Mouse (Mus musculus) liver, embryonic 11.5 days (tissue): ENCODE measurements around the gene Tead2. TPM values are rescaled to one million over a fixed set of nuclear protein-coding genes. Genes with fewer than 3 reads are reported as not detected.

Experiments
- ATAC-seq: fragments of 200-750 bp; cut with Nextera tagmentation; replicated peaks from 2 replicates; pipeline ENCODE4 v1.8.0; 2017; ENCODE audit warnings: moderate number of reproducible peaks, mild to moderate bottlenecking, moderate TSS enrichment, moderate library complexity; ENCODE audit not compliant: low FRiP score
- DNase-seq: peaks from one replicate; pipeline ENCODE4 v3.0.0-alpha.2; 2017; ENCODE audit warnings: low spot score
- H3K27ac ChIP-seq: fragments of 300-500 bp; sonication (generic); 2 replicates; pipeline ENCODE4 v1.5.1; 2014; ENCODE audit warnings: mild to moderate bottlenecking, low read depth, low read length, control low read depth
- H3K27me3 ChIP-seq: fragments of 300-500 bp; sonication (generic); replicated peaks from 2 replicates; pipeline ENCODE4 v1.6.1; 2014; ENCODE audit warnings: low read length, mixed read lengths; ENCODE audit not compliant: control insufficient read depth, insufficient read depth
- H3K36me3 ChIP-seq: fragments of 300-500 bp; sonication (generic); 2 replicates; pipeline ENCODE4 v1.6.1; 2014; ENCODE audit warnings: mild to moderate bottlenecking, low read length, moderate library complexity, mixed read lengths; ENCODE audit not compliant: control insufficient read depth, insufficient read depth
- H3K4me1 ChIP-seq: fragments of 300-500 bp; sonication (generic); replicated peaks from 2 replicates; pipeline ENCODE4 v1.6.1; 2014; ENCODE audit warnings: low read length, mixed read lengths; ENCODE audit not compliant: control insufficient read depth, insufficient read depth
- H3K4me2 ChIP-seq: fragments of 300-500 bp; sonication (generic); 2 replicates; pipeline ENCODE4 v1.6.1; 2014; ENCODE audit warnings: mild to moderate bottlenecking, control low read depth, moderate library complexity
- H3K4me3 ChIP-seq: fragments of 300-500 bp; sonication (generic); 2 replicates; pipeline ENCODE4 v1.5.1; 2014; ENCODE audit warnings: low read depth, low read length, control low read depth
- H3K9ac ChIP-seq: fragments of 300-500 bp; sonication (generic); 2 replicates; pipeline ENCODE4 v1.6.1; 2014; ENCODE audit warnings: low read depth, low read length, control low read depth
- H3K9me3 ChIP-seq: fragments of 300-500 bp; sonication (generic); 2 replicates; pipeline ENCODE4 v1.6.1; 2016; ENCODE audit warnings: low read length, inconsistent platforms, mixed read lengths; ENCODE audit not compliant: control insufficient read depth
- WGBS: fragments of 180-500 bp; shearing (Covaris S2); extraction: QIAGEN DNeasy Blood & Tissue Kit; methylation state at CpG from one replicate; pipeline ENCODE4 v1.1.7; 2014; 5-methylcytosine and 5-hydroxymethylcytosine counted together
- polyA plus RNA-seq: library from polyadenylated mRNA; unstranded; fragments of >200 nt; fragmentation: Nextera tagmentation; extraction: Ambion mirVana; gene quantifications from 2 replicates; pipeline ENCODE4 v1.2.1, GENCODE M21; 2014

Tead2 gene
- polyA plus RNA-seq, 1 experiment from 2014 or later: 75.9 TPM

GRCm38 (mm10) chr7:45193871-45194785 is 21.4 kb upstream of the Tead2 start:
- ATAC-seq (no peak), DNase-seq (no peak)
- H3K4me2 ChIP-seq: no peak overlapping the region
- no peaks in the 10 kb centered on the region for H3K36me3 ChIP-seq
- no peaks in the 10 kb centered on the region for H3K4me1 ChIP-seq
- no peak overlapping the region for H3K4me3 ChIP-seq
- H3K27ac ChIP-seq: no peak overlapping the region
- WGBS: 67% methylated on average over 17 of the region's 17 CpGs
- H3K9me3 ChIP-seq: no peaks in the 10 kb centered on the region
- H3K27me3 ChIP-seq: peaks cover 47% of the 10 kb centered on the region
- H3K9ac ChIP-seq: no peak overlapping the region

GRCm38 (mm10) chr7:45195341-45196175 is 20.0 kb upstream of the Tead2 start:
- H3K27ac ChIP-seq: no peak overlapping the region
- no peak overlapping the region for H3K4me2 ChIP-seq
- 60% methylated on average over 13 of the region's 13 CpGs for WGBS
- DNase-seq (no peak), ATAC-seq (no peak)
- H3K36me3 ChIP-seq: no peaks in the 10 kb centered on the region
- no peaks in the 10 kb centered on the region for H3K4me1 ChIP-seq
- peaks cover 40% of the 10 kb centered on the region for H3K27me3 ChIP-seq
- H3K9me3 ChIP-seq: no peaks in the 10 kb centered on the region
- no peak overlapping the region for H3K4me3 ChIP-seq
- H3K9ac ChIP-seq: no peak overlapping the region

DNA sequence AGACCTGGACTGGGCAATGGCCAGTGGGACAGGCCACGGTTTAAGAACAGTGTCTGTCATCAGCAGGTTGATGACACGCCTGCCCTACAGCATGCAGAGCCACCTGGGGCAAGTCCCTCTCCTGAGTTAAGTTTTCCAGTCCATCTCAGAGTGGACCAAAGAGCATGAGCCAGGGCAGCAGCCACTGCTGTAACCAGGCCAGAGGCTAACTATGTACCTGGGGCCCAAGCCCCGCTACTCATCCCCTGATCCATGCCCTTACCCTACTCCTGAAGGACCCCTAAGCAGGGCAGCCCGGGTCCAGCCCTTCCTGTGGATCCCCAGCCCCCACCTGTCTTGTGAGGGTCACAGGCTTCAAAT is 19.4 kb upstream of the Tead2 start:
- no peak overlapping the region for H3K4me3 ChIP-seq
- H3K4me1 ChIP-seq: no peaks in the 10 kb centered on the region; the same call in 1 of the 2 replicates
- no peaks in the 10 kb centered on the region for H3K9me3 ChIP-seq
- DNase-seq: no peak
- no peak overlapping the region for H3K9ac ChIP-seq
- H3K27ac ChIP-seq: no peak overlapping the region
- ATAC-seq: no peak
- H3K36me3 ChIP-seq: no peaks in the 10 kb centered on the region
- H3K27me3 ChIP-seq: peaks cover 34% of the 10 kb centered on the region
- H3K4me2 ChIP-seq: no peak overlapping the region
- WGBS: 77% methylated on average over 4 of the region's 4 CpGs

DNA sequence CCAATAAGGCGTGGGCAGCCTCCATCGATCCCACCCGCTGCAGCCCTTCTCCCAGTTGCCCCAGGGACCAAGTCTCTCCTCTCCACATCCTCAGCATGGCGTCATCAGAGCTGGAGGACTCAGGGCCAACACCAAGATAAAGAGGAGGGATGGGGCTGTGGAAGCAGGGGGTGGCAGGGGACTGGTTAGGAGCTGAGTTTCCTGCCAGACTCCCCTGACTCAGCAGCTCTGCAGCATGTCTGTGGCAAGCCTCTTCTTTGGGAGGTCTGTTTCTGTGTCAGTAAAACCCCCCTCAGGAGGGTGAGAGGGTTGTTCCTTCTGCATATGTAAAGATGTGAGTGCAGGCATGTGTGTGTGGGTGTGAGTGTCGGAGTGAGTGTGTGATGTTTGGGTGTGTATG is 18.6 kb upstream of the Tead2 start:
- no peak overlapping the region for H3K4me3 ChIP-seq
- no peaks in the 10 kb centered on the region for H3K36me3 ChIP-seq
- no peak overlapping the region for H3K4me2 ChIP-seq
- peaks cover 30% of the 10 kb centered on the region for H3K27me3 ChIP-seq
- no peak for DNase-seq
- H3K27ac ChIP-seq: no peak overlapping the region
- H3K4me1 ChIP-seq: no peaks in the 10 kb centered on the region; the same call in 1 of the 2 replicates
- H3K9ac ChIP-seq: no peak overlapping the region
- no peak for ATAC-seq
- 58% methylated on average over 5 of the region's 5 CpGs for WGBS
- H3K9me3 ChIP-seq: no peaks in the 10 kb centered on the region

DNA sequence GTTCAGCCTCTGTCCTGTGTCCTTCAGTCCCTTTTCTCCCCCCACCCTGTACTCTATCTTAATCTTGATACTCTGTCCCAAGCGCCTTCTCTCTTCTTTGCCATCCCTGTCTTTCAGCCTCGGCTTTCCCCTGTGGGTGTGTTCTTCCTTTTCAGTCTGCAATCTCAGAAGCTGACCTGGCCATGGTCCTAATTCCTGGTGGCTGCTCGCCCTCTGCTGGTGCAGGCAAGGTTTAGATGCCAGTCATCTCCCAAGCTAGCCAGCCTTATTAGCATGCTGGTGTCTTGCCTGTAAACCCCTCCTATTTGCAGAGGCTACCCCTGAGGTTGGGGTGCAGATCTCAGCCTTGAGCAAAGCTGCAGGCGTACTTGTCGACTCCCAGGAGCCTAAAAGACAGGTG is 17.1 kb upstream of the Tead2 start:
- Histone ChIP-seq H3K9ac (no peak overlapping the region), H3K4me2 (no peak overlapping the region), H3K9me3 (no peaks in the 10 kb centered on the region), H3K36me3 (no peaks in the 10 kb centered on the region), H3K4me3 (no peak overlapping the region), H3K4me1 (no peaks in the 10 kb centered on the region; the same call in 1 of the 2 replicates), H3K27ac (no peak overlapping the region), H3K27me3 (peaks cover 22% of the 10 kb centered on the region)
- peak; percentile 58 for DNase-seq
- 9% methylated on average over 5 of the region's 5 CpGs for WGBS
- ATAC-seq: no peak

- ATAC-seq (no peak), DNase-seq (no peak)
- Histone ChIP-seq H3K27ac (no peak overlapping the region), H3K4me2 (no peak overlapping the region), H3K4me1 (no peaks in the 10 kb centered on the region; the same call in 1 of the 2 replicates), H3K36me3 (no peaks in the 10 kb centered on the region), H3K27me3 (peaks cover 22% of the 10 kb centered on the region), H3K4me3 (no peak overlapping the region), H3K9me3 (no peaks in the 10 kb centered on the region), H3K9ac (no peak overlapping the region)
- WGBS: 75% methylated on average over 11 of the region's 11 CpGs
Observed at GRCm38 (mm10) chr7:45198961-45199360, 16.6 kb upstream of the Tead2 start.

DNA sequence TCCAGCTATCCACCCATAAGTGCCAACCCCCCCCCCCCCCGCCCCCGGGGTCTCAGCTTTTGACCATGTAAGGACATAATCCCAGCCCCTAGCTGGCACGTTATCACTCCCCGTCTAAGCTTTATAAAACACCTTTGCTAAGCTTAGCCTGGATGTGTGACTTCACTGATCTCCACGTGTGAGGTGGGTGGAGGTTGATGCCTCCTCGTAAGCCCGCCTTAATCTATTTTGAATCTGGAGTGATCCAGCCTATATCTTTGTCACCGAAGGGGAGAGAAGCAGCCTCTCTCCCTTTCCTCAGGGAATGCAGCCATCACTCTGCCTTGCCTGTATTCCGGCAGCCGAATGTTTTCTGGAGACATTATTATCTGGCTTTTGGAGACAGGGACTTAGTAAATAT is 12.9 kb upstream of the Tead2 start:
- H3K27ac ChIP-seq: no peak overlapping the region
- DNase-seq (no peak), ATAC-seq (no peak)
- H3K4me2 ChIP-seq: no peak overlapping the region
- H3K9ac ChIP-seq: no peak overlapping the region
- peaks cover 3% of the 10 kb centered on the region; the same call in 1 of the 2 replicates for H3K4me1 ChIP-seq
- no peaks in the 10 kb centered on the region for H3K9me3 ChIP-seq
- no peak overlapping the region for H3K4me3 ChIP-seq
- whole genome bisulfite sequencing: 45% methylated on average over 10 of the region's 10 CpGs
- no peaks in the 10 kb centered on the region for H3K36me3 ChIP-seq
- peaks cover 6% of the 10 kb centered on the region; the same call in 1 of the 2 replicates for H3K27me3 ChIP-seq

DNA sequence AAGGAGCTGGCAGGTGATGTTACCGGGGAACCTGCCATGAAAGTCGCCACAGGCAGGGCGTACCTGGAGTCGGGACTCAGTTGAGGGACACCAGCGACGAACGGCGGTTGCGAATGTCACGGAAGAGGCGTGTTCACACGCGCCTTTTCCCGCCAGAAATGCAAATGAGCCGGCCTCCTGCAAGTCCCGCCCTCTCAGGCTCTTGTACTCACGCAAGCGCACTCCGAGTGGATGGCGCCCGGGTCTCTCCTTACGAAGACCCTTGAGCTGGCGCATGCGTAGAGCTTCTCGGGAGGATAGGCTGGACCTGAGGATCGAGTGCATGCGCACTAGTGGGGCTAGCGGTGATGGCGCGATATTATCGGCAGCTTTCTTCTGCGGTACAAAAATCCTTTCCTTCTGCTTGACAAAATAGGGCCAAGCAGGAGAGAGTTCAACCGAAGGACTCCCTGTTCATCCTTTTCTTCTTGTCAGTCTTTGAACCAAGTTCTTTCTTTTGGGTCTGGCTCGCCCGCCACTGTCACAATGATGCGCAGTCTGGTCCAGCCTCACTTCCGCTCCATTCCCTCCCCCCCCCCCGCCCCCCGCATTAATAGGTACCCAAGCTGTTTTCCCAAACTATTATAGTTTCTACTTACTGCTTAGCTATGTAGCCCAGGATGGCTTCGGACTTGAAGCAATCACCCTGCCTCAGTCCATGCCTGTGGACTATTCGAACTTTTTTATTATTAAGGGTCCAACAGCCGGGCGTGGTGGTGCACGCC is 11.0 kb upstream of the Tead2 start, which contains the start of gene Ccdc155:
Ccdc155 (minus strand) TSS at position 513 of the 764 bp plus-strand sequence.
- Histone ChIP-seq H3K27ac (no peak within 1 kb of the TSS), H3K9ac (peak within 1 kb of the TSS; percentile 37), H3K27me3 (peaks cover 6% of the 10 kb centered on the region; the same call in 1 of the 2 replicates), H3K4me2 (peak within 1 kb of the TSS; percentile 74), H3K36me3 (no peaks in the 10 kb centered on the region), H3K4me3 (peak within 1 kb of the TSS; percentile 46), H3K4me1 (peaks cover 3% of the 10 kb centered on the region; the same call in 1 of the 2 replicates), H3K9me3 (no peaks in the 10 kb centered on the region)
- WGBS: 7% methylated on average over 44 of the region's 44 CpGs
- peak; percentile 89 for DNase-seq
- ATAC-seq: peak; percentile 93
